Mouse (Mus musculus): ENCODE results near the gene Brd4. TPM values are rescaled to one million over a fixed set of nuclear protein-coding genes. Genes with fewer than 3 reads are reported as not detected.

Brd4 gene
- polyA plus RNA-seq (2014; fragmentation: Nextera tagmentation; extraction: Ambion mirVana): 94.5 and 132 TPM in 2 replicates

DNA sequence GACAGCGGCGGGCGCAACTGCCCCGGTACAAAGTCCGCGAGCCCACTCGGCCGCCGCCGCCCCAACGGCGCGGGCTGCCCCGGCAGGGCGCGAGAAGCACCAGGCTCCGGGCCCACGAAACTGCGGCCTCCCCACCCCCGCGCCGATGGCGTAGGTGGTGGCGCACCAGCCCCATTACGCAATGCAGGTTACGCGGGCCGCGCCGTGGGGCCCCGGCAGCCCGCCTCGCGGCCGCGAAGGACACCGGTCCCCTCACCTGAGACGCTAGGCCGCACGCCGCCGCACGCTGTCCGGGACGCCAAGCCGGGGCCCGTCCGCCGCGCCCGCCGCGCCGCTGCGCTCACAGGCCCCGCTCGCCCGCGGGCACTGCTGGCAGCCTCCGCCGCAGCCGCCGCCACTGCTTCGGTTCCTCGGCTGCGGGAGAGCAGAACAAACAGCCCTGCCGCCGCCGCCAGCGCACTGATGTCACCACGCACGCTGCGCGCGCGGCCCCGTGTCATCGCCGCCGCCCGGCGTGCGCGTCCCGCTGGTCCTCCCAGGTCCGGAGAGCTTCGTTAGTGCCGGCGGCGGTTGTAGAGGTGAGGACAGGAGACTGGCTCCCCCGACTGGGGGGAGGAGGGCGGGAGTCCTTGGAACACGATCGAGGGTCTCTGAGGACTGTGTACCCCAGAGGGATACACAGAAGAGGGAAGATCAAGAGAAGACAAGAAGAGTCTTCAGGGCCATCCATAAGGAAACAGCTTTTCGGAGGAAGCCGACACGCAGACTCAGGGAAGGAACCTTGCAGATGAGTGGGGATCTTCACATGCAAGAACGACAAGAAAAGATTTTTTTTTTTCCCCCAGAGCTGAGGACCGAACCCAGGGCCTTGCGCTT is at the start of gene Brd4:
Brd4 (minus strand) TSS at position 461 of the 876 bp plus-strand sequence.
- whole genome bisulfite sequencing: under 1% methylated on average over 49 of the region's 100 CpGs
- Histone ChIP-seq H3K4me3 (ENCODE audit: low read length) (peak within 1 kb of the TSS; percentile 97), H3K27ac (ENCODE audit: low read depth, low read length) (peak within 1 kb of the TSS; percentile 99), H3K4me1 (ENCODE audit: control insufficient read depth, insufficient read depth, low read length) (peaks cover 24% of the 10 kb centered on the region), H3K4me2 (replicated peaks; ENCODE audit: low read depth, low read length) (peak within 1 kb of the TSS; percentile 70), H3K9me3 (ENCODE audit: control insufficient read depth, low read length) (no peaks in the 10 kb centered on the region), H3K9ac (ENCODE audit: low read depth, low read length) (peak within 1 kb of the TSS; percentile 98), H3K27me3 (ENCODE audit: control insufficient read depth, insufficient read depth, low read length) (no peaks in the 10 kb centered on the region), H3K36me3 (ENCODE audit: control insufficient read depth, insufficient read depth, low read length) (no peaks in the 10 kb centered on the region)
- ATAC-seq (ENCODE audit: low FRiP score, low TSS enrichment): peak; percentile 88

DNA sequence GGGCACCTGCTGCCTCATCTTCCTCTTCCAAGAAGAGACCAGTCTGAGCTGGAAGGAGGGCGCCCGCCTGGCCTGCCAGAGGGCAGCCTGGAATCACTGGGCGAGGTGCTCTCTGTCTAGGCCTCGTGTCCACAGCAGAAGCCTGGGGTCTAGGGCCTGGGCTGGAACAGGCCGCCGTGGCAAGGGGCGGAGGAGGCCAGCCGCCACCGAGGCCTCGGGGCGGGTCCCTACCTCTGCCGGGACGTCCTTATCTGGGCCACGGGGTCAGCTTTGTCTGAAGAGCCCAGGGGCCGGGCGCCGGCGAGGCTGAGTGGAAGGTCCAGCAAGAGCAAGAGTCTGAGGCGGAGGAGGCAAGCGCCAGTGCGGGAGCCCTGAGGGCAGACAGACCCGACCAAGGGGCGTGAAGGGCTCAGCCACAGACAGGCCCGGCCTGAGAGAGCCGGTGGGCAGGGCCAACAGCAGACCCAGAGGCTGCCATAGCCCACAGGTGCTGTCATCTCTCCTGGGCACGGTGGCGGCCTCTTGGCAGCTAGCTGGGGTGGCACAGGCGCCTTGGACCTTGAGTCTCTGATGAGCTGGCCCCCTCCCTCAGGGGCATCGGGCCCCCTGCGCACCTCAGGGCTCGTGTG is 49.3 kb upstream of the Brd4 start:
- Histone ChIP-seq H3K9me3 (ENCODE audit: control insufficient read depth, low read length) (no peaks in the 10 kb centered on the region), H3K36me3 (ENCODE audit: control insufficient read depth, insufficient read depth, low read length) (peaks cover 80% of the 10 kb centered on the region), H3K9ac (ENCODE audit: low read depth, low read length) (no peak overlapping the region), H3K27me3 (ENCODE audit: control insufficient read depth, insufficient read depth, low read length) (no peaks in the 10 kb centered on the region), H3K4me3 (ENCODE audit: low read length) (no peak overlapping the region), H3K27ac (ENCODE audit: low read depth, low read length) (no peak overlapping the region), H3K4me1 (ENCODE audit: control insufficient read depth, insufficient read depth, low read length) (no peaks in the 10 kb centered on the region), H3K4me2 (replicated peaks; ENCODE audit: low read depth, low read length) (no peak overlapping the region)
- 87% methylated on average over 30 of the region's 31 CpGs for WGBS
- peak; percentile 51; the same call in 1 of the 2 replicates for ATAC-seq (ENCODE audit: low FRiP score, low TSS enrichment)

DNA sequence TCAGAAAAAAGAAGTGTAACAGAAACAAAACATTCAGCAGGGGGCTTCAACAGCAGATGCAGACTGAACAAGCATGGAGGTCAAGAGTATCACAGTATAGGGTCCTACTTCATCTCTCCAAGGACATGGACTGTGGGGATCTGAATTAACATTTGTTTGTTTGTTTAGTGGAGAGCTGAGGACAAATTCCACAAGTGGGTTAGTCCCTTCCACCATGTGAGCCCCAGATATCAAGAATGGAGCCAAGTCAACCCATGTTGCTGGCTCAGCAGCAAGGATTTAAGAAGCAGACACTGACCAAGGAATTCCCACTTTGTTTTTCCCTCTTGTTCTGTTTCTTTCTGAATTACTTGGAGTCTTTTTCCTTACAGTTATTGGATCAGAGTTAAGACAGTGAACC is 43.0 kb upstream of the Brd4 start:
- no peak overlapping the region for H3K4me2 ChIP-seq (replicated peaks; ENCODE audit: low read depth, low read length)
- H3K4me3 ChIP-seq (ENCODE audit: low read length): no peak overlapping the region
- H3K9ac ChIP-seq (ENCODE audit: low read depth, low read length): no peak overlapping the region
- H3K27ac ChIP-seq (ENCODE audit: low read depth, low read length): no peak overlapping the region
- no peaks in the 10 kb centered on the region for H3K4me1 ChIP-seq (ENCODE audit: control insufficient read depth, insufficient read depth, low read length)
- peaks cover 52% of the 10 kb centered on the region for H3K36me3 ChIP-seq (ENCODE audit: control insufficient read depth, insufficient read depth, low read length)
- ATAC-seq (ENCODE audit: low FRiP score, low TSS enrichment): no peak
- no peaks in the 10 kb centered on the region for H3K9me3 ChIP-seq (ENCODE audit: control insufficient read depth, low read length)
- no peaks in the 10 kb centered on the region for H3K27me3 ChIP-seq (ENCODE audit: control insufficient read depth, insufficient read depth, low read length)

DNA sequence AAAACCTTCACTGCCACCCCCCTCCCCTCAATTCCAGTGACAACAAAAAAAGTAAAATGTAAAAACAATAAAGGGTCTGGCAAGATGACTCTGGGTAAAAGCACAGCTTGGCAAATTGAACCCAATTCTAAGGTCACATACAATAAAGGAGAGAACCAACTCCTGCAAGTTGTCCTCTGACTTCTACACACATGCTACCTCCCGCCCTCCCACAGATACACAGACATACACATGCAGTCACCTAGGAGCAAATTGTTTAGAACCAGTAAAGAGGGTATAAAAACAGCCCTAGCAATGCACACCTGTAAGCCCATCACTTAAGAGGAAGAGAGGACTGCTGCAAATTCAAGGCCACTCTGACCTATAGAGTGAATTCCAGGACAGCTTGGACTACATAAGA is 38.3 kb upstream of the Brd4 start:
- H3K27ac ChIP-seq (ENCODE audit: low read depth, low read length): no peak overlapping the region
- no peaks in the 10 kb centered on the region for H3K9me3 ChIP-seq (ENCODE audit: control insufficient read depth, low read length)
- no peak overlapping the region for H3K4me2 ChIP-seq (replicated peaks; ENCODE audit: low read depth, low read length)
- peaks cover 16% of the 10 kb centered on the region for H3K4me1 ChIP-seq (ENCODE audit: control insufficient read depth, insufficient read depth, low read length)
- ATAC-seq (ENCODE audit: low FRiP score, low TSS enrichment): no peak
- no peak overlapping the region for H3K9ac ChIP-seq (ENCODE audit: low read depth, low read length)
- WGBS: 93% methylated on average over 1 of the region's 1 CpGs
- no peaks in the 10 kb centered on the region for H3K27me3 ChIP-seq (ENCODE audit: control insufficient read depth, insufficient read depth, low read length)
- peaks cover 31% of the 10 kb centered on the region; the same call in 1 of the 2 replicates for H3K36me3 ChIP-seq (ENCODE audit: control insufficient read depth, insufficient read depth, low read length)
- H3K4me3 ChIP-seq (ENCODE audit: low read length): no peak overlapping the region

DNA sequence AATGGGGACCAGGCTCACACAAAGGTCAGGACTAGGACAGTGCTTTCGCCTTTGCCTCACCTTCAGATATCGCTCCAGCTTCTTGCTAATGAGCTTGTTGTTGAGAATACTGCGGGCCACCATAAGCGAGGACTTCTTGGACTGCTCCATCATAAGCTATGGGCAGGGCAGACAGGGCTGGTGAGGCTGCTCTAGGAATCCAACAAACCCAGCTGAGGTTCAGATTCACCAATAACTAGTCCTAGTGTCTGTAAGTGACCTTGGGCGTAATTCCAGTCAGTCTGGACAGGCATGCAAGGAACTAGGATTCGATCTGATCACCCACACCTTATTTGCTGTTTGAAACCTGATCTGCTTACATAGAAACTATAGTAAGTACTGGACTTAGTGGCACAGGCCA is 37.3 kb upstream of the Brd4 start:
- Histone ChIP-seq H3K4me1 (ENCODE audit: control insufficient read depth, insufficient read depth, low read length) (peaks cover 16% of the 10 kb centered on the region), H3K27me3 (ENCODE audit: control insufficient read depth, insufficient read depth, low read length) (no peaks in the 10 kb centered on the region), H3K9ac (ENCODE audit: low read depth, low read length) (peak overlapping the region; percentile 82), H3K27ac (ENCODE audit: low read depth, low read length) (peak overlapping the region; percentile 91; the same call in 1 of the 2 replicates), H3K4me2 (replicated peaks; ENCODE audit: low read depth, low read length) (peak overlapping the region; percentile 89), H3K9me3 (ENCODE audit: control insufficient read depth, low read length) (no peaks in the 10 kb centered on the region), H3K36me3 (ENCODE audit: control insufficient read depth, insufficient read depth, low read length) (peaks cover 36% of the 10 kb centered on the region), H3K4me3 (ENCODE audit: low read length) (peak overlapping the region; percentile 84)
- no peak for ATAC-seq (ENCODE audit: low FRiP score, low TSS enrichment)
- 9% methylated on average over 6 of the region's 6 CpGs for WGBS

DNA sequence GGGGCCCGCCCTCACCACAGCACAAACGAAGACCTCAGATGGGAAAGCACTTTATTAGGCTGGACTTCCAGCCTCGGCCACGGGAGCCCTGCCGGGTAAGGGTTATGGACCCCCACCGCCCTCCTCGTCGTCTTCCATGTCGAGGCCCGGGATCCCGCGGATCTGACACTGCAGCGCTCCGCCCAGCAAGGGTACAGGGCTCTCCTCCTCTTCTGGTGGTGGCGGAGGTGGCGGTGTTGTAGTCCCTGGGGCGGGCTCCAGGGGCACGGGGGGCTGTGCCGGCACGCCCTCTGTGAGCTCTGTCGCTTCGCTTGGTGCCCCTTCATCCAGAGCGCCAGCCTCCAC is 36.8 kb upstream of the Brd4 start:
- no peak; the same call in 1 of the 2 replicates for ATAC-seq (ENCODE audit: low FRiP score, low TSS enrichment)
- 0% methylated on average over 23 of the region's 23 CpGs for WGBS
- Histone ChIP-seq H3K4me1 (ENCODE audit: control insufficient read depth, insufficient read depth, low read length) (peaks cover 16% of the 10 kb centered on the region), H3K9ac (ENCODE audit: low read depth, low read length) (peak overlapping the region; percentile 82), H3K9me3 (ENCODE audit: control insufficient read depth, low read length) (no peaks in the 10 kb centered on the region), H3K4me2 (replicated peaks; ENCODE audit: low read depth, low read length) (peak overlapping the region; percentile 89), H3K27ac (ENCODE audit: low read depth, low read length) (peak overlapping the region; percentile 91), H3K36me3 (ENCODE audit: control insufficient read depth, insufficient read depth, low read length) (peaks cover 36% of the 10 kb centered on the region), H3K4me3 (ENCODE audit: low read length) (peak overlapping the region; percentile 84), H3K27me3 (ENCODE audit: control insufficient read depth, insufficient read depth, low read length) (no peaks in the 10 kb centered on the region)

DNA sequence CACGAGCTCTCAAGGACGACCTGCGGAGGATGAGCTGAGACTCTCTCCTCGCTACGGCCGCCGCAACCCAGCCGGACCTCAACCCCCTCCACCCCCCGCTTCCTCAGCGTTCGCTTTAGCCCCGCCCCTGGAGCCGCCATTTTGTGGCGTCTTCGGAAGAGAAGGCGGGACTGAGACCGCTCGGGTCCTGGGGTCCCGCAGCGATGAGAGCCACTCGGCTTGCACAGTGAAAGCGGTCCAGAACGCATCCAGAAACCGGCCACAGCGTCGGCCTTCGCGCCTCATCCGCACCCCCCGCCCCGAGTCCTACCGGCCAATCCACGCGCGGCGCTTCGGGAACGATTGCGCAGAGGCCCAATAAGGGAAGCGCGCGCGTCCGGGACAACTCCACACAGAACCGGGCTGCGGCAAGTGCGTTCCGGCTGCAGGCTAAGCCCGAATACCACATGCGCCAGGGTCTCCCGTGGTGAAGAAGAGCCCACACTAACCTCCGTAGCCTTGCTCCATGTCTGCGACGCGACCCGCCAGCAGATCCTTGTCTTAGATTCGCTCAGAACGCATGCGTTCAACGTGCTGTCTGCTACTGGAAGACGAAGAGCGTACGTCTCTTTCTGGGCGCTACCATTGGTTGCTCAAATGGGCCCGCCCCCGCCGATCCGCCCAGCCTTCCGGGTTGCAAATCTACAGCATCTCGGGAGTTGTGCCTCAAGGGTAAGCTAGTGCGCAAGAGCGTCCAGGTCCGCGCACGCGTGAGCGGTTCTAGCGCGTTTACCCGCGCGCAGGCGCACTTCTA is 36.3 kb upstream of the Brd4 start, which contains the start of gene Akap8:
Akap8 (minus strand) TSS at position 642 of the 793 bp plus-strand sequence.
- peak within 1 kb of the TSS; percentile 84 for H3K4me3 ChIP-seq (ENCODE audit: low read length)
- H3K9ac ChIP-seq (ENCODE audit: low read depth, low read length): peak within 1 kb of the TSS; percentile 87
- peak within 1 kb of the TSS; percentile 97 for H3K27ac ChIP-seq (ENCODE audit: low read depth, low read length)
- WGBS: under 1% methylated on average over 81 of the region's 83 CpGs
- peaks cover 37% of the 10 kb centered on the region for H3K36me3 ChIP-seq (ENCODE audit: control insufficient read depth, insufficient read depth, low read length)
- H3K27me3 ChIP-seq (ENCODE audit: control insufficient read depth, insufficient read depth, low read length): no peaks in the 10 kb centered on the region
- no peaks in the 10 kb centered on the region for H3K9me3 ChIP-seq (ENCODE audit: control insufficient read depth, low read length)
- H3K4me1 ChIP-seq (ENCODE audit: control insufficient read depth, insufficient read depth, low read length): peaks cover 16% of the 10 kb centered on the region
- ATAC-seq (ENCODE audit: low FRiP score, low TSS enrichment): peak; percentile 98
- H3K4me2 ChIP-seq (replicated peaks; ENCODE audit: low read depth, low read length): peak within 1 kb of the TSS; percentile 89

DNA sequence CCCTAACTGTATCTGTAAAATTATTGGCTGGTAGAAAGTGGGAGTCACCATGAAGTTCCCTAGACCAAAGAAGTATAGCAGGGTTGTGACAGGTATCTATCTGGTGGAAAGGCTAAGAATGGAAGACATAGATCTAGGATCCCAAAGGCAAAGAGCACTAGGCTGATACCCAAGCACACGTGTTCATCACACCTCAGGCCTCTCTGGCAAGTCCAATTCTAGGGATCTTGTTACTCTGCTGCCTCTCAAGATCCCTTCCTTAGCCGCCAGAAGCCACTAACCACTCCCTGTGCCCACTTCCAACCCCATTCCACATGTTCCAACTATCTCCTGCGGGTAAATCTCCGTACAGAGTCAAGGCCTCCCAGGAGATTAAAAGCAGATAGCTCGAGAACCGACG is 35.4 kb upstream of the Brd4 start:
- peak overlapping the region; percentile 58 for H3K4me2 ChIP-seq (replicated peaks; ENCODE audit: low read depth, low read length)
- H3K9me3 ChIP-seq (ENCODE audit: control insufficient read depth, low read length): no peaks in the 10 kb centered on the region
- H3K36me3 ChIP-seq (ENCODE audit: control insufficient read depth, insufficient read depth, low read length): peaks cover 44% of the 10 kb centered on the region
- peak overlapping the region; percentile 84 for H3K4me3 ChIP-seq (ENCODE audit: low read length)
- 1% methylated on average over 7 of the region's 7 CpGs for WGBS
- no peak for ATAC-seq (ENCODE audit: low FRiP score, low TSS enrichment)
- peaks cover 16% of the 10 kb centered on the region for H3K4me1 ChIP-seq (ENCODE audit: control insufficient read depth, insufficient read depth, low read length)
- H3K27ac ChIP-seq (ENCODE audit: low read depth, low read length): peak overlapping the region; percentile 97; the same call in 1 of the 2 replicates
- peak overlapping the region; percentile 87 for H3K9ac ChIP-seq (ENCODE audit: low read depth, low read length)
- H3K27me3 ChIP-seq (ENCODE audit: control insufficient read depth, insufficient read depth, low read length): no peaks in the 10 kb centered on the region
